Mouse (Mus musculus): ENCODE results near the gene Zfp949.

DNA sequence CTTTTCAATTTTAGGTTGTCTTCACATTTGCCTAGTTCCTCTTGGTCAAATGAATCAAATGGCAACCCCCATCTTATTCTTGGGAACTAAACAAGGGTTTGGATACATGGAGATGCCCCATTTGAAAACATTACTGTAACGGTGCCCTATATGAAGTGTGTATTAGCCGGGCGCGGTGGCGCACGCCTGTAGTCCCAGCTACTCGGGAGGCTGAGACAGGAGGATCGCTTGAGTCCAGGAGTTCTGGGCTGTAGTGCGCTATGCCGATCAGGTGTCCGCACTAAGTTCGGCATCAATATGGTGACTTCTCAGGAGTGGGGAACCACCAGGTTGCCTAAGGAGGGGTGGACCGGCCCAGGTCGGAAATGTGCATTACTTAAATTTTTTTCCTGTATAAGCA is 5.3 kb downstream of the Zfp949 start:
- TF ChIP-seq CTCF (IDR thresholded peaks at IDR 0.05; ENCODE audit: borderline replicate concordance, insufficient read depth, low read length) = no peak
- no peak for TF ChIP-seq POLR2A (IDR thresholded peaks at IDR 0.05; ENCODE audit: low read depth, low read length)
